Mouse (Mus musculus) frontal cortex, postnatal 25 days (tissue): Measurements from ENCODE around the gene Brd2.
"Not testable (repeated sequence)": the region's sequence is repeated elsewhere in the genome, so short reads cannot be mapped to it uniquely, and the experiment has no call there.

Experiments
- DNase-seq, 2 experiments: peaks; one replicate each; pipeline ENCODE4 v3.0.0; 2022; ENCODE audit warnings: low spot score in 2 of 2

Gene Brd2

DNA sequence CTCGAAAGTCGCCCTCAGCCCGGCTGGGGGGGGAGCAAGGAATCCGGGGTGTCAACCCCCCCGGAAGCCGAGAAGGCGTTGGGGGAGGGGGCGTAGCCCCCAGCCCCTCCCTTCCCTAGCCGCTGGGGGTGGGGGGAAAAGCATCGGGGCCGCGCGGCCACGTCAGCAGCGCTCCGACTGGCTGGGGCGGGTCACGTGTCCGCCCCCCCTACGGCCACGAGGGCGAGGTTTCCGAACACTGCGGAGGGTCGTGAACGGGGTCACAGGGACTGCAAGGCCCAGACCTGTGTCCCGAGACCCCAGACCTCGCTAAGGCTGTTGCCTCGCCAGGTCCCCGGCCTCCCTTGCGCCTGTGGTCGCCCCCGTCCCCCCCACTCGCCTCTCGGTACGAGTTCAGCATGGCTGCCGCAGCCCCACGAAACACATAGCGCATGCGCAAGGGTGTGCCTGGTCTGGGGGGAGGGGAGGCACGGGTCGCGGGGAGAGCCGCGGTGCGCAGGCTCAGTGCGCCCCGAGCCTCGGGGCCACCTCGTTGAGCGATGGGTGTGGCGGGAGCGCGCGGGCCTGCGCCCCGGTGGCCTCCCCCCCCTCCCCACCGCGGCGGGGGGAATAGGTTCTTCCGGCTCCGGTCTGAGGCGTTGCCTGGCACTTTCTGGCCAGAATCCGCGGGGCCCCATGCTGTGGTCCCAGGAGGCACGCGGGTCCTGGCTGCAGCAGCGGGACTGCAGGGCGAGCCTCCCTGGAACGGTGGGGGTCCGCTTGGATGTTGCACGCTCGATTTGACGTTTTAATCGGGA is at the start of gene Brd2:
TSS of gene Brd2 (minus strand) at position 447 of the 797 bp plus-strand sequence.
- DNase-seq: peak; percentile 94 to 96

- DNase-seq: peak; percentile 78 to 82
These were observed 48.6 kb upstream of the Brd2 start for GRCm38 (mm10) chr17:34170877-34171498.

- DNase-seq: no peak
These were observed 48.0 kb upstream of the Brd2 start for GRCm38 (mm10) chr17:34170487-34170876.

DNA sequence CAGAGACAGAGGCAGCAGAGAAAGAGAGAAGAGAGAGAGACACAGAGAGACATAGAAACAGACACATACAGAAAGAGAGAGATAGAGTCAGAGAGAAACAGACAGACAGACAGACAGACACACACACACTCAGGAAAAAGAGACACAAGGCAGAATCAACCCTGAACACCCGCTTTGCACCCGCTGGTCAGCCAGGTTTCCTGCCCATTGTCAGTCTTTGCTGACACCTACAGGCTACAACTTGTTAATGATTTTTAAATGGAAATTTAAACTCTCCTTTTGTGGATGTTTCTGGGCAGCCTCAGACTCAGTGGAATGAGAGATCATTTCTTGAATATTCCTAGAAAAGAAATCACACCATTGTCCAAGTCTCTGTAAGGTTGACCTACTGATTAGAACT is 46.8 kb upstream of the Brd2 start:
- no peak for DNase-seq

DNA sequence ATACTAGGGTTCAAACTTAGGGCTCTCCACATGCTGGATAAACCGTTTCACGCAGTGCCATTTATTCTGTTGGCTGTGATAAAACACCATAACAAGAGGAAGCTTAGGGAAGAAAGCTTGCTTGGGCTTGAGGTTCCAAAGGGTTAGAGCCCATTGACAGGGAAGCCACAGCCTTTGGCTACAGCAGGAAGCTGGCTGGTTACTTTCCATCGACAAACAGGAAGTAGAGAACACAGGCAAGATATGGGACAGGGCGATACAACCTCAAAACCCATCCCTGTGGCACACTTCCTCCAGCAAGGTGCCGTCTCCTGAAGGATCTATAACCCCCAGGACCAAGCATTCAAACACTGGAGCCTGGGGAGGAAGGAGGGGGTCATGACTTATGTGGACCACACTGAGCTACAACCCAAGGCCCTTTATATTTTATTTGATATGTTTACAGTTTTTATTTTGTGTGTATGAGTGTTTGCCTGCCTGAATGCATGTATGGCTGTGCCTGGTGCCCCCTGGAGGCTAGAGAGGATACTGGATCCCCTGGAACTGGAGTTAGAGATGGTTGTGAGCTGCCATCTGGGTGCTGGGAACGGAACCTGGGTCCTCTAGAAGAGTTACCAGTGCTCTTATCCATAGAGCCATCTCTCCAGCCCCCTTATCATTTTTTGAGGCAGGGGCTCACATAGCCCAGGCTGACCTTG is 42.7 kb upstream of the Brd2 start:
- no peak for DNase-seq

GRCm38 (mm10) chr17:34164202-34164895 is 41.9 kb upstream of the Brd2 start:
- DNase-seq: no peak

DNA sequence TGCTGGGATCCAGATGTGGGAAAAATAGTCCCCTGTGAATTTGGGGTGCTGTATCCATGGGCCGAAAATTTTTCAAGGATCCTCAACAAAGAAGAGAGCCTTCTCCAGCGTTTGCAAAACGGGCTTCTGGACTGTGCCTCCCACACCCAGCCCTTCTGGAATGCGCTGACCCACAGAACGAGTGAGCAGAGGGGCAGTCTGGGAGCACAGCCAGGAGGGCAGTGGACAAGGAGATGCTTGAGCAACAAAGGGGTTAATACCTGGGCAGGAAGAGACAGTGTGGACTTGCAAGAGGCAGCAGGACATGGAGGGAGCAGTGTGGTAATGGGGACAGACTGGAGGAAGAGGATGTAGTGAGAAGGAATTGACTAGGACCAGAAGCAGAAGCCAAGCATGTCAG is 33.1 kb upstream of the Brd2 start:
- no peak for DNase-seq

GRCm38 (mm10) chr17:34152923-34153322 is 30.5 kb upstream of the Brd2 start, which contains the start of gene H2-DMb1:
TSS of gene H2-DMb1 (plus strand) at chr17:34153072.
- DNase-seq: no peak

DNA sequence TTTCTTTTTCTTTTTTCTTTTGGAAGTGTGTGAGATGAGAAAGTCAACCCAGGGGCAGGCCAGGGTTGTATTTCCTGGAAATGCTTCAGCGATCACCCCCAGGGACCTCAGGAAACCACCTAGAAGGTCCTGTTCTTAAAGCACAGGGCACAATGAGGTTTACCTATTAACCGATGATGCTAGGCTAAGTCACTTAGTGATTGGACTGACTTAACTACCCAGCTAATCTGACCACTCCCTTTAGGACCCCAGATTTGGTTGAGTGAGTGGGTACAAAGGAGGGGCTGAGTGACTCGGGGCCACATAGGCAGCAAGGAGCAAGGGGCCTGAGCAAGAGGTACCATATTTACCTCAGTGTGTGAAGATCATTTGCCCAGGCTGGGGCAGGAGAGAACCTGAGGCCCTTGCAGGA is 22.5 kb upstream of the Brd2 start:
- DNase-seq: no peak

DNA sequence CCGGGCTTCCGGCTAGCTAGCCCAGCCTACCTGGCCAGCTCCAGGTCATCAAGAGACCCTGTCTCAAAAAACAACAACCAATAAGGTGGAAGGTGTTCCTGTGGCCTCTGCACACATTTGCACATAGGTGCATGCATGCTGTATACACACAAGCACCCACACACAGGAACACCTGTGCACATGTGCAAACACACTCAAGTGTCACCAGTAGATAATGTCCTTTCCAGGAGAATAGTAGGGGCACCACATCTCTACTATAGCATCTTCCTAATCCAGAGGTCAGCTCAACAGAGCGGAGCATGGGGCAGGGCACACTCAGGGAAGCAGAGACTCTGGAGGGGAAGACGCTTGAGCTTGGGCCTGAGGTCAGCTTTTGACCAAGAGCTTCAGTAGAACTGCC is 21.8 kb upstream of the Brd2 start:
- not testable (repeated sequence) for DNase-seq

DNA sequence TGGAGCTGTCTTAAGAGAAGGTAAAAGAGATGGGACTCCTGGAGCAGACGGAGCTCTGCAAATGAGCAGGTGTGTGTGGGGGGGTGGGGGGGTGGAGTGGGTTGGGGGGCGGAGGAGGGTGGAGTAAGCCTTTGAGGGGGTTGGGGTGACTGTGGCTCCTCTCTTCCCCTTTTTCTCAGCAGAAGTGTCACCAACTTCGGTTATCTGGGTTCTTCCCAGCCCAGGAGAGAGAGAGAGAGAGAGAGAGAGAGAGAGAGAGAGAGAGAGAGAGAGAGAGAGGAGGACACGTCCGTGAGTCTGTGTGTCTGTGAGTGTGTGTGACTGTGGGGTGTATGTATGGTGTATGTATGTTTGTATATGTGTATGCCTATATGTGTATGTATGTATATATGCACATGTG is 21.0 kb upstream of the Brd2 start:
- no peak for DNase-seq

DNA sequence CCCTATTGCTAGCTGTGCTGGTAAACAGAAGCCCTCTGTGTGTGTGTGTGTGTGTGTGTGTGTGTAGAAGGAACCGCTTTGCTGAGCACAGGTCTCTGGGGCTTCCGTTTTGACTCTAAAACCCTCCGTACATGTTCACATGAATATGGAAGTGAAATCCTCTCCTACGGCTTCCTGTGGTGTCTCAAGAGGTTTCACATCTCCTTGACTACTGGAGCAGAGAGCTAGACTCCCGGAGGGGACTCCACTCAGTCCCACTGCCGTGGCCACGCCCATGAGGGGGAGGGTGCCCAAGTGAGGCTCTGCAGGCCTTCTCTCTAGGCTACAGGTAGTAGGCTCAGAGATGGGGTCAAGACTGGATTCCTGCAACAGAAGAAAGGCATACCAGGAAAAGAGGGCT is 20.6 kb upstream of the Brd2 start, which contains the start of gene H2-DMb2:
TSS of gene H2-DMb2 (plus strand) at position 275 of the 400 bp plus-strand sequence.
- DNase-seq: no peak

GRCm38 (mm10) chr17:34142456-34143010 is 20.1 kb upstream of the Brd2 start:
- DNase-seq: no peak

DNA sequence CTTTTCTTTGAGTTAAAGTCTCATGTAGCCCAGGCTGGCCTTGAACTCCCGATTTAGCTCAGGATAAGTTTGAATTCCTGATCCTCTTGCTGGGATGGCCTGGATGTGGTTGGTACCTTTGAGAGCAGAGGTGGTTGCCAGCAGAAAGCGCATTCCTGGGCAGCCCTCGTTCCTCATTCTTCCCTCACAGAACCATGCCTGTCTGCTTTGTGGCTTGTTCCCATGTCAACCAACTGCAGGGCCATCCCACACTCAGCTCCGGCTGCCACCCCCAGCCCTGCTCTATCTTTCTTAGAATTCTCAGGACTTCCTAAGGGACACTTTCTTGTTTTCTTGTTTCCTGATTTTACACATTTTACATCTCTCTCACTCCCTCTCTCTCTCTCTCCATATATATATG is 19.0 kb upstream of the Brd2 start:
- no peak for DNase-seq

DNA sequence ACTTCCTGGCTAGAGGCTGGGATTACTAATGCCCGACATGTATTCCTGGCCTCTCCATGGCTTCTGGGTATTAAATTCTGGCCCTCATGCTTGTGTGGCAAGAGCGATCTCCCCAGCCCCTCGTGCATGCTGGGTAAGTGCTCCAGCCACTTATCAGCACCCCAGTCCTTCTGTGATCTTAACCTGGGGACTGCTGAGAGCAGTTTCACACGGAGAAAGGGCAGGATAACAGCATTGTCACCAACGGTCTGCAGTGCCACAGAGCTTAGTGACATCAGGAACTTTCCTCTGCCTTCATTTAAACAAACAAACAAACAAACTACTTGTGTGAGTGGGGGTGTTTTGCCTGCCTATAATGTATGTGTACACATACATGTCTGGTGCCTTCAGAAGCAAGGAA is 17.8 kb upstream of the Brd2 start:
- no peak for DNase-seq

DNA sequence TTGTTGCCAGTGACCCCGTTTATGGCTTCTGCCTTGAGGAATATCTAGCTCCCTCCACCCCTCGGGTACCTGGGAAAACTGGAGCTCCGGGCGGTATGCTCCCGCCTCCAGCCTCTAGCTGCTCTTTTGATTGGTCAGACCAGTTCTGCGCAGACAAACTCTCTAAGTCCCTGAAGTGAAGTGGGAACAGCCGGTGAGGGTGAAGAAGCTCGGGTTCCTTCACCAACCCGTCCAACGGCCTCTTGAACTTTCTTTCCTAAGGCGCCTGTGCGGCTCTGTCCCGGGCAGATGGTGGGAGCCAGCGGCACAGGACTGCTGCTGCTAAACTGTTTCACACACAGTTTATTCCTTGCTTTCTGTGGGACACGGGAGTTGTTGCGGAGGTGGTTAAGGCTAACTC is 17.0 kb upstream of the Brd2 start:
- DNase-seq: no peak

GRCm38 (mm10) chr17:34138655-34139054 is 16.2 kb upstream of the Brd2 start:
- DNase-seq: no peak

GRCm38 (mm10) chr17:34137601-34138000 is 15.2 kb upstream of the Brd2 start:
- no peak for DNase-seq

DNA sequence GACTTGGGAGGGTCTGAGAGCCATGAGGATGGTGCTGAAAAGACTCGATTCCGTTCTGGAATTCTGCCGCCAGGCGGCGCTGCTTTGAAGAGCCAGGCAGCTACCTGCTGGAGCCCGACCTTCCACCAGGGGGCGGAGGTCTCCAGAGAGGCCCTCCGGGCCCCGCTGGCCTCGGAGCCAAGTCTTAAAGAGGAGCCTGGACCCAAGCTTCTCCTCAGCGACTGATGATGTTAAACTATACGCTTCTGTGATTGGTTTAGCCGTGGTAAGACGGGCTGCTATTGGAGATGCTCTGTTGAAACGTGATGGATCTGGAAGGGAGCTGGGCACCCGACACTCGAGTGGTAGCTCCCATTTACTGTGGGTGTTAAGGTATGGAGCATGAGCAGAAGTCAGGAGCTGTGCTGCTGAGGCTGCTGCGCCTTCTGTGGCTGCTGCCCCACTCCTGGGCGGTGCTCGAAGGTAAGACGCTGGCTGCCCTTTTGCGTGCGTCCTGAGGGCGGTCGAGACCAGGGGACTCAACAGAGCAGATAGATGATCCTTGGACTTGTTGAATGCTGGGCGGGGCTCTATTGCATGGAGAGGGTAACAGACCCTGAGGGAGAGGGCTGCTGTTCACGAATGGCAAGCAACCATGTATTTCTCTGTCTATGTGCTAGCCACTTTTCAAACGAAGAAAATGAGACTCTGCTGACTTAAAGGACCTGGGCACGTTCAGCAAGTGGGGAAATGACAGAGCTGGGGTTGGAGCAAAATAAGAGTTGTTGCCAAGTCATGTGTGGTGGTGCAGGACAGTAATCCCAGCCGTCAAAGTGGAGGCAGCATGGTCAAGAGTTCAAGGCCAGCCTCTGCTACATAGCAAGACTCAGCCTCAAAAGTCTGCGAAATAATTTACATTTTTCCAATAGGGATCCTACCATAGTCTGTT is 13.1 kb upstream of the Brd2 start:
- peak; percentile 97 to 98 for DNase-seq

DNA sequence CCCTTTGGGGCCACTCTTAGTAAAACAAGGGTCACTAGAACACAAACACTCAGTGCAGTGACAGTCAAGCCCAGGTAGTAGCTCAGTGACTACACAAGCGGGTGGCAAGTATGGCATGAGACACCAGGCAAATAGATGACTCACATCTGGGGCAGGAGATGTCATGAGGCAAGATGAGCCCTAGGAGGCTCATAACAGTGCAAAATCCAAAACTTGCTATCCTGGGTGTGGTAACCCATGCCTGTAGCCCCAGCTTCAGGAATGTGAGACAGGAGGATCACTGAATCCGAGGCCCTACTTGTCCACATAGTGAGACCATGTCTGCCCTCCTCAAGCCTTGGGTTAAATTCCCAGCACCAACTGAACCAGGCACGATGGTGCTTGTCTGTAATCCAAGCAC is 12.0 kb upstream of the Brd2 start:
- no peak for DNase-seq

- DNase-seq: no peak
These were observed 10.9 kb upstream of the Brd2 start for GRCm38 (mm10) chr17:34133289-34133688.
